Mouse (Mus musculus) C2C12 (cell line): ENCODE results near the gene Pnpo.

Source experiments
- CEBPB ChIP-seq: IDR thresholded peaks from one replicate; pipeline ENCODE4 v1.6.1; 2011; ENCODE audit warnings: low read depth, mild to moderate bottlenecking, control low read depth, moderate library complexity
- CTCF ChIP-seq: IDR thresholded peaks from one replicate; pipeline ENCODE4 v1.5.1; 2011; ENCODE audit not compliant: control insufficient read depth, insufficient read depth, insufficient read length
- FOSL1 ChIP-seq: IDR thresholded peaks from one replicate; pipeline ENCODE4 v1.8.0; 2011; ENCODE audit warnings: mild to moderate bottlenecking, low read length; ENCODE audit not compliant: poor library complexity, insufficient read depth, severe bottlenecking
- MAX ChIP-seq: IDR thresholded peaks from one replicate; pipeline ENCODE4 v1.6.1; 2011; ENCODE audit warnings: mild to moderate bottlenecking, control low read depth
- MYOD1 ChIP-seq: IDR thresholded peaks from one replicate; pipeline ENCODE4 v1.6.1; 2011; ENCODE audit warnings: low read depth; ENCODE audit not compliant: control insufficient read depth, insufficient read length
- MYOG ChIP-seq: IDR thresholded peaks from one replicate; pipeline ENCODE4 v1.6.1; 2011; ENCODE audit not compliant: control insufficient read depth, insufficient read length; ENCODE audit errors: extremely low read depth
- USF1 ChIP-seq: IDR thresholded peaks from one replicate; pipeline ENCODE4 v1.6.1; 2011; ENCODE audit warnings: low read depth, mild to moderate bottlenecking, control low read depth, moderate library complexity

GRCm38 (mm10) chr11:96908594-96908993, 35.2 kb downstream of the Pnpo start:
- TF ChIP-seq CTCF (no peak), MAX (no peak), MYOG (no peak), USF1 (no peak), MYOD1 (no peak), FOSL1 (no peak), CEBPB (no peak)
